Mouse (Mus musculus): ENCODE results near the gene Tuft1.
"Not testable (repeated sequence)": the region's sequence is repeated elsewhere in the genome, so short reads cannot be mapped to it uniquely, and the experiment has no call there.

The Tuft1 gene

GRCm38 (mm10) chr3:94658740-94659095, at the start of gene Tuft1:
TSS of gene Tuft1 (minus strand) at chr3:94658872.
- in situ Hi-C loops (cut with MboI, MseI), result loop anchor here (5.0 kb wide), 1 partner anchor 99 kb away; no protein-coding TSS in a partner anchor

DNA sequence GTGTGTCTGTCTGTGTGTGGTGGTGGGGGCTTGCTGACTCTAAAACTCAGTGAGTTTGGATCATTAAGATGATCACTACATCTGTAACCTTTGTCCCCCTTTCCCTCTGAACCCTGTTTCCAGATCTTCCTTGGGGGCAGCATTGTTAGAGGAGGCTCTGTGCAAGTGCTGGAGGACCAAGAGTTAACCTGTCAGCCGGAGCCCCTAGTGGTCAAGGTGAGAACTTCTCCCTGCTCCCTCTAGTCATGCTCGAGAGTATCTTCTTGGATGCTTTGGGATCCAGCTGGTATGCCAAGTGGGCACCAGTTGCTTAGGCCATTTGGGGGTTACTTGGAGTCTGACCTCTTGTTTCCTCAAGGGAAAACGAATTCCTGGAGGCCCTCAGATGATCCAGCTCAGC, 44.7 kb upstream of the Tuft1 start:
- in situ Hi-C loops (cut with MboI, MseI), result not testable (repeated sequence)

GRCm38 (mm10) chr3:94702856-94703255, 44.2 kb upstream of the Tuft1 start:
- in situ Hi-C loops (cut with MboI, MseI), result no loop called here

- in situ Hi-C loops (cut with MboI, MseI), result not testable (repeated sequence)
Measured at GRCm38 (mm10) chr3:94702163-94702810, 43.6 kb upstream of the Tuft1 start.

GRCm38 (mm10) chr3:94696257-94696656, 37.6 kb upstream of the Tuft1 start:
- in situ Hi-C loops (cut with MboI, MseI), result not testable (repeated sequence)

GRCm38 (mm10) chr3:94695591-94695990, 36.9 kb upstream of the Tuft1 start:
- in situ Hi-C loops (cut with MboI, MseI), result not testable (repeated sequence)

DNA sequence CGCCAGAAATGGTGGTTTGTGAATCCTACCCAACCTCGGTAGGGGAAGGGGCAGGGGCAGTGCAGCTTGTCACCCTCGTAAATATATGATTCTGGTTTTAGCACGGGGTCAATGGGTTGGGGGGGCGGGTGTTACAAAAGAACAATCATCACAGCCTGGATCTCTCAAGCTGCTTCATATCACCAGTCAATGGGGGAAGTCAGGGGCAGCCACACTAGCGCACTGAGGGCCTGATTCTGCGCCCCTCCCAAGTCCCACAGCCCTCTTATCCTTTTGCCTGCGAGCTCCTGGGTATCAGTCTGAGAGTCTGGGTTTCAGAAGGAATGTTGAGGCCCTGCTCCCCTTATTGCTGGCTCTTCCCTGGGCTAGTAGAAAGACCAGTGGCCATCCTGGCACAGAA, 35.2 kb upstream of the Tuft1 start:
- in situ Hi-C loops (cut with MboI, MseI), result not testable (repeated sequence)

DNA sequence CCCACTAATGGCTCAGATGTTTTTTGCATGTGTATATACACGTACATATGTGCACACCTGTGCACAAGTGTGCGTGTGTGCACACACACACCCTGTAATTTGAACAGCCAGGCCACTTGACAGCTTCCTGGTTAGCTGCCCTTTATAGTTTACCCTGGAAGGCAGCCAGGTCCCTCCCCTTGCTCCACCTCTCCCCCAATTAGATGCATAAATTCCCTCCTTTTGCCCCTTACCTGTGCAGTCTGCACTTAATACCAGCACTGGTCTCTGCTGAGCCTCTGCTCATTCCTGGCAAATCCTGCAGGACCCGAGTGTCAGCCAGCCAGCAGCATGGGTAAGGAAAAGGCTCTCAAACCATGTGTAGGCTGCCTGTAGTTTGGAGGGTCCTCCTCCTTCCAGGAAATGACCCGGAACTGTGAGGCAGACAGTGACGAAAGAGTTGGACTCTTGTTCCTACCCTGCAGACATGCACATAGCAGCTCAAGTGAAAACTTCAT, 34.7 kb upstream of the Tuft1 start, which contains the start of gene Selenbp2:
Selenbp2 (plus strand) TSS at position 228 of the 497 bp plus-strand sequence.
- in situ Hi-C loops (cut with MboI, MseI), result no loop called here

- in situ Hi-C loops (cut with MboI, MseI), result not testable (repeated sequence)
Measured at GRCm38 (mm10) chr3:94691694-94692093, 33.0 kb upstream of the Tuft1 start.

- in situ Hi-C loops (cut with MboI, MseI), result no loop called here
Measured at GRCm38 (mm10) chr3:94690616-94691247, 32.1 kb upstream of the Tuft1 start.

DNA sequence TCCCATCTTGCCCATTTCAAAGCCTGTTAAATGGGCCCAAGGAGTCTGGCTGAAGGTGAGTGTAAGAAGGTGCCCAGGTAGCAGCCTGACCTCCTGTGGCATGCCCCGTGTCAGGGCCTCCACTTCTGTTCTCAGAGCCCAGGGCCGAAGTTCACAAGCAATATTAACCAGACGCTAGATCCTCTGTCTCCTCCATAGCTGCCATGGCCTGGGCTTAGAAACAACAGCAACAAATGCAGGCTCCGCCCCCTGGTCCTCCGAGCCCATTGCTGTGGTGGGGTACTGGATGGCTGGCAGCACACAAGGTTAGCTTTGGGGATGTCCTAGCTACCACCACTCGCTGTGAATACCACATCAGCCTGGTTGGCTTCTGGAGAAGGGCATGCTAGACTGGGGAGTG, 31.5 kb upstream of the Tuft1 start:
- in situ Hi-C loops (cut with MboI, MseI), result not testable (repeated sequence)

GRCm38 (mm10) chr3:94689195-94689594, 30.5 kb upstream of the Tuft1 start:
- in situ Hi-C loops (cut with MboI, MseI), result loop anchor here (5.0 kb wide), 1 partner anchor 238 kb away; no protein-coding TSS in a partner anchor

DNA sequence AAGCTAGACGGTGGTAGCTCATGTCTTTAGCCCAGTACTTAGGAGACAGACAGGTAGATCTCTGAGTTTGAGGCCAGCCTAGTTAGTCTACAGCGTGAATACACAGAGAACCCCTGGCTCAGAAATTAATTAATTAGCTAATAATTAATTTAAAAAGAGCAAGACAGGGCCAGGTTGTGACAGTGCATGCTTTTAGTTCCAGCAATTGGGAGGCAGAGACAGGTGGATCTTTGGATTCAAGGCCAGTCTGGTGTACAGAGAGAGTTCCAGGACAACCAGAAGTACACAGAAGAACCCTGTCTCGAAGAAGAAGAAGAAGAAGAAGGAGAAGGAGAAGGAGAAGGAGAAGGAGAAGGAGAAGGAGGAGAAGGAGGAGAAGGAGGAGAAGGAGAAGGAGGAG, 30.0 kb upstream of the Tuft1 start:
- in situ Hi-C loops (cut with MboI, MseI), result loop anchor here (5.0 kb wide), 1 partner anchor 239 kb away; no protein-coding TSS in a partner anchor

DNA sequence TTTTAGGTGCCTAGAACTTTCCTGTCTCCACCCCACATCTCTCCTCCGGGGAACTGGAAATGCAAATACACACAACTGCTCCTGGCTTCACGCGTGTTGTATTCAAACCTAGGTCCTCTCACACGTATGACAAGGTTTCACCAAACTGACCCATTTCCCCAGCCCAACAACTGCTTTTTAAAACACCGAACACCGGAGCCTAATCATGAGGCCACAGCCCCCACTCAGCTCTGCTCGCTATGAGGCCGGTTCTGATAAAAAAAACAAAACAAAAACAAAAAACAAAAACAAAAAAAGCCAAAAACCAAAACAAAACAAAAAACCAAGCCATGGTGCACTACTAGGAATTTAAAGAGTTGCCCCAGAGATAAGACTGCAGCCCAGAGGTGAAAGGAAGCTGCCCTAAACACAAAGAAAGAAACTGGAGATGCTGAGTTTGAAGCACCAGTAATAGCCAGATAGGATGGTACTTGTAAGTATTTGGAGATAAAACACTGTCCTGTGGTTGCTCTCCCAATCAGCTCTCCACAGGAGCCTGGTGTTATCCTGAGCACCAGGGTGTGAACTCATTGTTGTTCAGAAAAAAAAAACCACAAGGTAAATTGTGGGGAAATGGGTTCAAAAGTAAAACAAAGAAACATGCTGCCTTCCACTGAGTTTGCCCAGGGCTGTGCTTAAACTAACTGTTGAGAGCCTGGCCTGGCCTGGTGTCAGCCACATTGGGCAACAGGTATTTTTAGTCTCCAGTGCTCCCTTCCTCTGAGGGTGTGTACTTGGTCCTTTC, 27.5 kb upstream of the Tuft1 start:
- in situ Hi-C loops (cut with MboI, MseI), result loop anchor here (5.0 kb wide), 1 partner anchor 241 kb away; no protein-coding TSS in a partner anchor

DNA sequence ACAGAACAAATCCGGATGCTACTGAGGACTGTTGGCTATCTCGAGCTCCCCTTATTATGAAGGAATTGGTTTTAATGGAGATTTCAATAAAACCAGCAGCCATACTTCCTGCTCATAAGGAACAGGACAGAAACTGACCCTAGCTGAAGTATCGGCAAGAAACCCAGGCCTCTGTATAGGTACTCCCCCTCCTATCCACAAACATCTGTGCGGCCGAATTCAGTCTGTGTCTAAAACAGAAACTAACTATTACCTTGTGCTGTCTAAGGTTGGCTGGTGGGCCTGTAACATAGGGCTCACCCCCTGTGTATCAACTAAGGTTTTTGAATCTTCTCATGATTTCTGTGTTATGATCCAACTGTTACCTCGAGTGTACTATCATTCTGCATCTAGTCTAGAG, 25.0 kb upstream of the Tuft1 start:
- in situ Hi-C loops (cut with MboI, MseI), result no loop called here

DNA sequence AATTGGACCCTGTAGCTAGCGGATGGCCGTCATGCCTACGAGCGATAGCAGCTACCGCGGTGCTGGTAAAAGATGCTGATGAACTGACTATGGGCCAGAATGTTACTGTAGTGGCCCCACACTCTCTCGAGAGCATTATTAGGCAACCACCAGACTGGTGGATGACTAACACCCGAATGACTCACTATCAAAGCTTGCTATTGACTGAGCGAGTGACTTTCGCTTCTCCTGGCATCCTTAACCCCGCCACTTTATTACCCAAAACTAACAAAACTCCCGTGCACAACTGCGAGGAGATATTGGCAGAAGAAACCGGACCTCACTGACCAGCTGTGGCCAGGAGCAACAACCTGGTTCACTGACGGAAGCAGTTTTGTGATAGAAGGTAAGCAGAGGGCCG, 22.1 kb upstream of the Tuft1 start:
- in situ Hi-C loops (cut with MboI, MseI), result no loop called here

GRCm38 (mm10) chr3:94680032-94680431, 21.4 kb upstream of the Tuft1 start:
- in situ Hi-C loops (cut with MboI, MseI), result not testable (repeated sequence)

GRCm38 (mm10) chr3:94679351-94679841, 20.7 kb upstream of the Tuft1 start:
- in situ Hi-C loops (cut with MboI, MseI), result no loop called here

DNA sequence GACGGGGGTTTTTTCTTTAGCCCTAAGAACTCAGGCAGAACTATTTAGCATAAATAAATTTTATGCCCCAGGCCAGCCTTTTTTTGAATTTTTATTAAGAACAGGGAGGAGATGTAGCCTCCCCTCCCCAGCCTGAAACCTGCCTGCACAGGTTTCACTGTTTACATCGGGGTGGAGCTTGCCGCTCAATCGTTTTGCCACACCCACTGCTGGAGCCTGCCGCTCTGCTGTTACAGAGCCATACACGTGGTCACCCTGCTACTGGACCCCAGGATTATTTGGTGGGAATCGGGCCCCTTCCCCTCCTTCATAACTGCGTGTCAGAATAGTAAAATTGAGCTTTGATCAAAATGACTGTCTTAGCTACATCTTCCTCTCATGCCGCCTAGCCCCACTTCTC, 16.4 kb upstream of the Tuft1 start:
- in situ Hi-C loops (cut with MboI, MseI), result not testable (repeated sequence)

DNA sequence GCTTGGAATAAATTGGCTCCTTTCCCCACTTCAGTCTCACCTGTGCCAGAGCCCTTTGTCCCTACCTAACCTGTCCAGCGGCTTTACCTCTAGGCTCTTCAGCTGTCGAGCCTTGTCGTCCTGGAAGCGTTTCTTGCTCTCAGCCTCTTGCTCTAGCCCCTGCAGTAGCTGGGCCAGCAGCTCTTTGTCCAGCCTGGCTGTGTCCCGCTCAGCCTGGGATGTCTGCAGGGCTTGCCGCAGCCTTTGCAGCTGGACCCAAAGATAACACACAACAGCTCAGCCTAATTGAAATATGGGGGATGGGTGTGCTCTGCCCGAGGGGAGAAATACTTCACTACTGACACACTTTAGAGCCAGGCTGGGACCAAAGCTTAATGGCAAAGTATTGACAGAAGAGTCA, 7.2 kb upstream of the Tuft1 start:
- in situ Hi-C loops (cut with MboI, MseI), result not testable (repeated sequence)

DNA sequence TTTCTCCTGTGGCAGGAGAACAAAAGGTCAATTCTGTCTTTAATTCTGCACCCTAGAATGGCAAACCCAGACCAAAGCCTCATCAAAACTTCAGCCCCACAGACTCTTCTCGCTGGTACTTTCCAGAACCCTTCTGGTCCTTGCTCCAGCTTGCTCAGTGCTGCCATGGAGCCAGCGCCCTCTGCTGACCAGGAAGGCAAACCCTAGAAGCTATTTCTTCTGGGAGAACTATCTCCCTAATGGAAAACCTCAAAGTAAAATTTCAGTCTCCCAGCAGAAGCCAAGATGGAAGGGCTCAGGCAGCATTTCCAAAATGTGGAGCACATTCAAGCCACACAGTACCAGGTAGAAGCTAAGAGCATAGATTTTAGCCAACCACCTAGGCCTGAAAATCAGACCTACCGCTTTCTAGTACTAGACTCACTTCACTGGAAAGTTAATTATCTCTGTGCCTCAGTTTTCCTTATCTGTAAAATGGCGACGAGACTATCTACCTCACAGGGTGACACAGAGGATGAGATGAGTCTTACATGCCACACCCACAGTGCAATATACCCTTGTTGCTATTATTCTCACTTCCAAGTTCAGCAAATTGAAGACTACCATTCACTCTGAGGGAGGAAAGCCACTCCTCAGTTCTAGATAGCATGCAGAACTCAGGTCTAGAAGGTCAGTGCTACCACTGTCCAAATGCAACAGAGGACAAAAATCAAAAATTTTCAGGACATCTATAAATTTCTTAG, 6.6 kb upstream of the Tuft1 start:
- in situ Hi-C loops (cut with MboI, MseI), result not testable (repeated sequence)

Measured in T-helper 2 cell (primary cell).